Comparison of ENCODE assay signal across 17 mouse cellular contexts in genomic region chr9:68250011-68250410, GRCm38 (mm10).
"Had no signal": no experiment of that assay in that cellular context is flagged by ENCODE, and none has a peak within 500 bp of the region (broad histone marks: within the 10 kb centered on the region; RNA-seq: fewer than 3 reads in every experiment).

No protein-coding gene starts in this region.

- H3K27ac ChIP-seq: midbrain, embryonic 10.5 days; midbrain, embryonic 12.5 days; neural tube, embryonic 13.5 days; neural tube, embryonic 15.5 days; stomach, embryonic 15.5 days; stomach, postnatal 0 days had no signal

- DNase-seq: lung, adult 18-20 months; lung, embryonic 14.5 days; lung, postnatal 10 days; lung, postnatal 4 days; midbrain, embryonic 14.5 days; retina, postnatal 1 day; right cerebral cortex, postnatal 14 days; thymus, adult 2 months; thymus, postnatal 25 days; thymus, postnatal 4 days had no signal

- H3K4me3 ChIP-seq: midbrain, embryonic 10.5 days; midbrain, embryonic 12.5 days; myocyte; neural tube, embryonic 13.5 days; neural tube, embryonic 15.5 days; stomach, embryonic 15.5 days had no signal
